In genomic region chr3:95318548-95318947, GRCm38 (mm10) we compare ENCODE assay signal across 8 mouse cellular contexts. TPM values are rescaled to one million over a fixed set of nuclear protein-coding genes. Genes with fewer than 3 reads are reported as not detected.
DNase-seq lines count a peak whose midpoint lies in the region; ATAC-seq and TF ChIP-seq lines count a peak whose summit lies in the region.

No protein-coding gene starts in this region.

- H3K4me2 ChIP-seq in intestine, embryonic 16.5 days (ENCODE audit: low read depth, low read length): peak overlapping the region; percentile 35; the same call in 1 of the 2 replicates
- H3K4me2 ChIP-seq in lung, embryonic 15.5 days: peak overlapping the region; percentile 82
- no peak overlapping the region for H3K4me2 ChIP-seq in forebrain, postnatal 0 days (ENCODE audit: low read depth)

- peak; percentile 65 for ATAC-seq in intestine, embryonic 16.5 days
- ATAC-seq in lung, embryonic 15.5 days (ENCODE audit: borderline replicate concordance, extremely low read depth, low FRiP score, low TSS enrichment): no peak
- no peak for ATAC-seq in forebrain, postnatal 0 days

- H3K9ac ChIP-seq in intestine, embryonic 16.5 days (ENCODE audit: low read depth, low read length): peak overlapping the region; percentile 56
- H3K9ac ChIP-seq in lung, embryonic 15.5 days: 0 out of 2 replicates have a peak overlapping the region, but pooled peaks have one; percentile 6
- H3K9ac ChIP-seq in forebrain, postnatal 0 days: no peak overlapping the region

- no peak for TF ChIP-seq POLR2A in bone marrow macrophage, adult 2 months (IDR thresholded peaks at IDR 0.05; ENCODE audit: borderline replicate concordance, low read depth, low read length)

- no peaks in the 10 kb centered on the region for H3K27me3 ChIP-seq in intestine, embryonic 16.5 days (replicated peaks; ENCODE audit: control insufficient read depth, insufficient read depth, low read length)
- no peaks in the 10 kb centered on the region for H3K27me3 ChIP-seq in lung, embryonic 15.5 days
- H3K27me3 ChIP-seq in forebrain, postnatal 0 days (ENCODE audit: insufficient read depth, low read length): no peaks in the 10 kb centered on the region

- no peak for DNase-seq in layer of hippocampus, adult 2 months (ENCODE audit: low spot score in 2 of 2)
- no peak for DNase-seq in layer of hippocampus, postnatal 10 days (ENCODE audit: low spot score in 2 of 2)
- DNase-seq in thymus, postnatal 14 days: no peak
- no peak for DNase-seq in forebrain, postnatal 0 days
- DNase-seq in left cerebral cortex, postnatal 14 days (ENCODE audit: low spot score in 2 of 2): no peak

- H3K27ac ChIP-seq in layer of hippocampus, adult 2 months: peak overlapping the region; percentile 40; the same call in 1 of the 2 replicates
- H3K27ac ChIP-seq in bone marrow macrophage, adult 2 months (ENCODE audit: insufficient read depth, low read depth, low read length): peak overlapping the region; percentile 4; the same call in 1 of the 2 replicates
- H3K27ac ChIP-seq in intestine, embryonic 16.5 days (ENCODE audit: low read length): peak overlapping the region; percentile 76
- peak overlapping the region; percentile 94 for H3K27ac ChIP-seq in lung, embryonic 15.5 days
- H3K27ac ChIP-seq in forebrain, postnatal 0 days (ENCODE audit: low read depth, low read length): no peak overlapping the region

- WGBS in intestine, embryonic 16.5 days: 35% methylated on average over 6 of the region's 6 CpGs
- 31% methylated on average over 6 of the region's 6 CpGs for WGBS in lung, embryonic 15.5 days
- WGBS in forebrain, postnatal 0 days: 38% methylated on average over 6 of the region's 6 CpGs

- H3K9me3 ChIP-seq in intestine, embryonic 16.5 days (ENCODE audit: control insufficient read depth, low read length): no peaks in the 10 kb centered on the region
- no peaks in the 10 kb centered on the region for H3K9me3 ChIP-seq in lung, embryonic 15.5 days
- H3K9me3 ChIP-seq in forebrain, postnatal 0 days (ENCODE audit: low read length): no peaks in the 10 kb centered on the region

- intact Hi-C loops in left cerebral cortex, postnatal 14 days (cut with DNase I): loop anchor here (5.0 kb wide), 1 partner anchor 36 kb away; the partner anchor contains the start of genes Mindy1 and Prune1

- peaks cover 22% of the 10 kb centered on the region; the same call in 1 of the 2 replicates for H3K36me3 ChIP-seq in intestine, embryonic 16.5 days (ENCODE audit: control insufficient read depth, insufficient read depth, low read length)
- peaks cover 39% of the 10 kb centered on the region for H3K36me3 ChIP-seq in lung, embryonic 15.5 days
- H3K36me3 ChIP-seq in forebrain, postnatal 0 days (ENCODE audit: insufficient read depth): peaks cover 38% of the 10 kb centered on the region

- no peak overlapping the region for H3K4me3 ChIP-seq in layer of hippocampus, adult 2 months
- H3K4me3 ChIP-seq in bone marrow macrophage, adult 2 months (ENCODE audit: insufficient read depth, low read length): no peak overlapping the region
- no peak overlapping the region for H3K4me3 ChIP-seq in intestine, embryonic 16.5 days (ENCODE audit: low read length)
- H3K4me3 ChIP-seq in lung, embryonic 15.5 days: no peak overlapping the region
- no peak overlapping the region for H3K4me3 ChIP-seq in forebrain, postnatal 0 days (ENCODE audit: low read depth, low read length)

- TF ChIP-seq CTCF in layer of hippocampus, adult 2 months (conservative IDR thresholded peaks at IDR 0.05): no peak
- no peak for TF ChIP-seq CTCF in bone marrow macrophage, adult 2 months (IDR thresholded peaks at IDR 0.05; ENCODE audit: low read depth, low read length)
- TF ChIP-seq CTCF in forebrain, postnatal 0 days (IDR thresholded peaks at IDR 0.05; ENCODE audit: low read depth): no peak

- peaks cover 28% of the 10 kb centered on the region for H3K4me1 ChIP-seq in bone marrow macrophage, adult 2 months (ENCODE audit: control insufficient read depth, insufficient read depth, low read length)
- peaks cover 31% of the 10 kb centered on the region for H3K4me1 ChIP-seq in intestine, embryonic 16.5 days (ENCODE audit: control insufficient read depth, insufficient read depth, low read length)
- peaks cover 42% of the 10 kb centered on the region for H3K4me1 ChIP-seq in lung, embryonic 15.5 days
- peaks cover 19% of the 10 kb centered on the region for H3K4me1 ChIP-seq in forebrain, postnatal 0 days (ENCODE audit: insufficient read depth)

RNA-seq across cellular contexts. Expression of gene Cers2, which starts 4.0 kb away (rescaled TPM):
- 10 to 100 TPM; 53.1 to 63.3 TPM for total RNA-seq in layer of hippocampus, adult 2 months (2021)
- total RNA-seq in layer of hippocampus, postnatal 10 days (2021): 10 to 100 TPM; 45.4 to 46.6 TPM
- polyA plus RNA-seq in bone marrow macrophage, adult 2 months (2012; ENCODE audit: insufficient read depth, insufficient read length, missing spikeins): 173 and 186 TPM in 2 replicates
- polyA plus RNA-seq in intestine, embryonic 16.5 days (2015; fragmentation: Nextera tagmentation; extraction: Ambion mirVana): 165 and 168 TPM in 2 replicates
- polyA plus RNA-seq in lung, embryonic 15.5 days (2015; fragmentation: Nextera tagmentation; extraction: Ambion mirVana): 201 and 203 TPM in 2 replicates
- total RNA-seq in forebrain, postnatal 0 days (2014; rRNA removed): 59.4 and 72.6 TPM in 2 replicates
- 68.6 and 77.9 TPM in 2 replicates for polyA plus RNA-seq in forebrain, postnatal 0 days (2015; fragmentation: Nextera tagmentation; extraction: Ambion mirVana)
- 10 to 100 TPM; 39.1 to 46.8 TPM for total RNA-seq in left cerebral cortex, postnatal 14 days (2021)

RNA-seq across cellular contexts. Expression of gene Anxa9, which starts 11.6 kb away (rescaled TPM):
- 1 to 10 TPM; 1.5 TPM for total RNA-seq in layer of hippocampus, adult 2 months (2021)
- under 1 TPM; 0.65 to 0.75 TPM for total RNA-seq in layer of hippocampus, postnatal 10 days (2021)
- 11.1 and 15.4 TPM in 2 replicates for polyA plus RNA-seq in bone marrow macrophage, adult 2 months (2012; ENCODE audit: insufficient read depth, insufficient read length, missing spikeins)
- polyA plus RNA-seq in intestine, embryonic 16.5 days (2015; fragmentation: Nextera tagmentation; extraction: Ambion mirVana): 1.9 and 2.0 TPM in 2 replicates
- 1.6 and 2.3 TPM in 2 replicates for polyA plus RNA-seq in lung, embryonic 15.5 days (2015; fragmentation: Nextera tagmentation; extraction: Ambion mirVana)
- 0.14 and 0.54 TPM in 2 replicates for total RNA-seq in forebrain, postnatal 0 days (2014; rRNA removed)
- 0.24 and 0.40 TPM in 2 replicates for polyA plus RNA-seq in forebrain, postnatal 0 days (2015; fragmentation: Nextera tagmentation; extraction: Ambion mirVana)
- under 1 TPM; 0.64 to 0.89 TPM for total RNA-seq in left cerebral cortex, postnatal 14 days (2021)

RNA-seq across cellular contexts. Expression of gene Prune1, which starts 36.7 kb away (rescaled TPM):
- 10 to 100 TPM; 22.0 to 22.4 TPM for total RNA-seq in layer of hippocampus, adult 2 months (2021)
- 10 to 100 TPM; 34.9 to 36.3 TPM for total RNA-seq in layer of hippocampus, postnatal 10 days (2021)
- 15.6 and 16.6 TPM in 2 replicates for polyA plus RNA-seq in bone marrow macrophage, adult 2 months (2012; ENCODE audit: insufficient read depth, insufficient read length, missing spikeins)
- 15.0 and 16.1 TPM in 2 replicates for polyA plus RNA-seq in intestine, embryonic 16.5 days (2015; fragmentation: Nextera tagmentation; extraction: Ambion mirVana)
- 21.0 and 23.9 TPM in 2 replicates for polyA plus RNA-seq in lung, embryonic 15.5 days (2015; fragmentation: Nextera tagmentation; extraction: Ambion mirVana)
- 47.2 and 59.0 TPM in 2 replicates for total RNA-seq in forebrain, postnatal 0 days (2014; rRNA removed)
- polyA plus RNA-seq in forebrain, postnatal 0 days (2015; fragmentation: Nextera tagmentation; extraction: Ambion mirVana): 51.4 and 60.4 TPM in 2 replicates
- 10 to 100 TPM; 31.7 to 32.3 TPM for total RNA-seq in left cerebral cortex, postnatal 14 days (2021)

RNA-seq across cellular contexts. Expression of gene Mindy1, which starts 37.4 kb away (rescaled TPM):
- 10 to 100 TPM; 19.1 to 22.7 TPM for total RNA-seq in layer of hippocampus, adult 2 months (2021)
- total RNA-seq in layer of hippocampus, postnatal 10 days (2021): 10 to 100 TPM; 26.5 to 27.6 TPM
- 50.7 and 70.7 TPM in 2 replicates for polyA plus RNA-seq in bone marrow macrophage, adult 2 months (2012; ENCODE audit: insufficient read depth, insufficient read length, missing spikeins)
- polyA plus RNA-seq in intestine, embryonic 16.5 days (2015; fragmentation: Nextera tagmentation; extraction: Ambion mirVana): 39.8 and 41.4 TPM in 2 replicates
- polyA plus RNA-seq in lung, embryonic 15.5 days (2015; fragmentation: Nextera tagmentation; extraction: Ambion mirVana): 38.1 and 41.6 TPM in 2 replicates
- 29.5 and 35.4 TPM in 2 replicates for total RNA-seq in forebrain, postnatal 0 days (2014; rRNA removed)
- 33.6 and 38.9 TPM in 2 replicates for polyA plus RNA-seq in forebrain, postnatal 0 days (2015; fragmentation: Nextera tagmentation; extraction: Ambion mirVana)
- total RNA-seq in left cerebral cortex, postnatal 14 days (2021): 10 to 100 TPM; 23.5 to 25.5 TPM

RNA-seq across cellular contexts. Expression of gene Setdb1, which starts 38.5 kb away (rescaled TPM):
- total RNA-seq in layer of hippocampus, adult 2 months (2021): 10 to 100 TPM; 37.7 to 39.2 TPM
- 10 to 100 TPM; 46.0 to 47.1 TPM for total RNA-seq in layer of hippocampus, postnatal 10 days (2021)
- polyA plus RNA-seq in bone marrow macrophage, adult 2 months (2012; ENCODE audit: insufficient read depth, insufficient read length, missing spikeins): 34.2 and 37.2 TPM in 2 replicates
- polyA plus RNA-seq in intestine, embryonic 16.5 days (2015; fragmentation: Nextera tagmentation; extraction: Ambion mirVana): 24.6 and 24.8 TPM in 2 replicates
- polyA plus RNA-seq in lung, embryonic 15.5 days (2015; fragmentation: Nextera tagmentation; extraction: Ambion mirVana): 35.7 and 40.4 TPM in 2 replicates
- 49.9 and 56.1 TPM in 2 replicates for total RNA-seq in forebrain, postnatal 0 days (2014; rRNA removed)
- 24.1 and 28.3 TPM in 2 replicates for polyA plus RNA-seq in forebrain, postnatal 0 days (2015; fragmentation: Nextera tagmentation; extraction: Ambion mirVana)
- total RNA-seq in left cerebral cortex, postnatal 14 days (2021): 10 to 100 TPM; 38.1 to 41.5 TPM
